Mouse (Mus musculus): ENCODE data around the gene Gm11096.

The Gm11096 gene

DNA sequence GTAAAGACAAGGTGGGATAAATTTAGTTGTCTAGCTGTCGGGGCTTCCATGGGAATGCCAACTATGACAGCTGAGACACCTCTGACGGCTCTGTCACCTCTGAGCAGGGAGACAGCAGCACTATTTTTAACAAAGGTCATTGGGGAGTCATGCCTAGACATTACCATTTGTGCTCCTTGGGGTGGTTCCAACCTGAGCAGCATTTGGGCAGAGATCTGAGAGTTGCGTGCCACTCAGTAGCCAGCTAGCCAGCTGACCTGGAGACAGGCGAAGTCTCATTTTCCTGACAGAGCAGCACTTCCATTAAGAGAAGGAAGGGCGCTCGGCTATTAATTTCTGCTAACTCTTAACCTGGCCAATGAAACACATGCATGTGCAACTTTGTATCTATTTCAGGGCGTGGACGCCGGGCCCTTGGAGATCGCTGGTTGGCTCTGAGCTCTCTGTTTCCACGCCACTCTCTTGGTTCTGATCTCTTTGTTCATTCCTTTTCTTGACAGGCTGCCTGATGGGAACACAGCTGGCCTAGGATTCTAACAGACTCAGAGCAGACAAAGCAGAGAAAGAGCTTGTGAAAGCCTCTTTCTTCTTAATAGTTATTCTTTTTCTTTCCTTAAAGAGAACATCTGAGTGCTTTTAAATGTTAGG, 40.4 kb downstream of the Gm11096 start:
- DNase-seq, result peak; percentile 69

GRCm38 (mm10) chr17:81486388-81486787, 44.8 kb downstream of the Gm11096 start:
- no peak for DNase-seq

All from cerebellum, adult 11-12 months (tissue).